23 mouse cellular contexts compared by ENCODE assay signal in genomic region chr3:108067370-108067934, GRCm38 (mm10). TPM values are rescaled to one million over a fixed set of nuclear protein-coding genes. Genes with fewer than 3 reads are reported as not detected.
A peak's percentile ranks its signal among the peaks of the same experiment; 100 is the strongest.
DNase-seq lines count a peak whose midpoint lies in the region; ATAC-seq and TF ChIP-seq lines count a peak whose summit lies in the region.
"Had no signal": no experiment of that assay in that cellular context is flagged by ENCODE, and none has a peak within 500 bp of the region (broad histone marks: within the 10 kb centered on the region; RNA-seq: fewer than 3 reads in every experiment).

No protein-coding gene starts in this region.

- no peak for TF ChIP-seq CTCF in intestine, postnatal 0 days (IDR thresholded peaks at IDR 0.05; ENCODE audit: low read depth)
- no peak for TF ChIP-seq CTCF in small intestine, adult 2 months (IDR thresholded peaks at IDR 0.05; ENCODE audit: extremely low read depth, insufficient read length, insufficient replicate concordance, low read depth, low read length)

- H3K36me3 ChIP-seq in intestine, postnatal 0 days (ENCODE audit: control insufficient read depth, insufficient read depth): no peaks in the 10 kb centered on the region
- no peaks in the 10 kb centered on the region; the same call in 1 of the 2 replicates for H3K36me3 ChIP-seq in small intestine, adult 2 months (ENCODE audit: control insufficient read depth, insufficient read depth, low read length)
- H3K36me3 ChIP-seq: lung, embryonic 15.5 days; midbrain, embryonic 10.5 days; neural tube, embryonic 12.5 days had no signal

- H3K27ac ChIP-seq in intestine, postnatal 0 days (ENCODE audit: low read depth, low read length): 0 out of 2 replicates have a peak overlapping the region, but pooled peaks have one; percentile 28
- peak overlapping the region; percentile 89 for H3K27ac ChIP-seq in small intestine, adult 2 months (ENCODE audit: insufficient read depth, low read depth, low read length)
- H3K27ac ChIP-seq: gastrocnemius, adult 2 months; hindbrain, embryonic 14.5 days; limb, embryonic 12.5 days; lung, embryonic 15.5 days; midbrain, embryonic 10.5 days; neural tube, embryonic 12.5 days had no signal

- H3K9ac ChIP-seq in intestine, postnatal 0 days (ENCODE audit: low read depth, low read length): no peak overlapping the region
- H3K9ac ChIP-seq: hindbrain, embryonic 14.5 days; limb, embryonic 12.5 days; lung, embryonic 15.5 days; neural tube, embryonic 12.5 days had no signal

- no peaks in the 10 kb centered on the region for H3K9me3 ChIP-seq in intestine, postnatal 0 days (ENCODE audit: control insufficient read depth)
- H3K9me3 ChIP-seq: limb, embryonic 12.5 days; lung, embryonic 15.5 days; midbrain, embryonic 10.5 days; neural tube, embryonic 12.5 days had no signal

- no peaks in the 10 kb centered on the region for H3K4me1 ChIP-seq in intestine, postnatal 0 days (replicated peaks; ENCODE audit: control insufficient read depth, insufficient read depth, low read length)
- peaks cover 25% of the 10 kb centered on the region for H3K4me1 ChIP-seq in small intestine, adult 2 months (ENCODE audit: control insufficient read depth, insufficient read depth, insufficient read length, low read length)
- H3K4me1 ChIP-seq: lung, embryonic 15.5 days; midbrain, embryonic 10.5 days; neural tube, embryonic 12.5 days had no signal

- no peak overlapping the region for H3K4me3 ChIP-seq in intestine, postnatal 0 days (ENCODE audit: low read depth, low read length)
- H3K4me3 ChIP-seq in small intestine, adult 2 months (ENCODE audit: low read depth, low read length): no peak overlapping the region
- H3K4me3 ChIP-seq: gastrocnemius, adult 2 months; limb, embryonic 12.5 days; lung, embryonic 15.5 days; midbrain, embryonic 10.5 days; neural tube, embryonic 12.5 days had no signal

- peak; percentile 50 for ATAC-seq in intestine, postnatal 0 days
- ATAC-seq in megakaryocyte-erythroid progenitor cell, adult 5-6 weeks (replicated peaks; ENCODE audit: low FRiP score, low TSS enrichment, poor library complexity, severe bottlenecking): no peak
- ATAC-seq: activated CD4-positive, CD25-positive, alpha-beta regulatory T cell, adult 4 months; Patski had no signal

- H3K4me2 ChIP-seq in intestine, postnatal 0 days (replicated peaks; ENCODE audit: low read depth): no peak overlapping the region
- H3K4me2 ChIP-seq: heart, embryonic 11.5 days; hindbrain, embryonic 14.5 days; limb, embryonic 12.5 days; lung, embryonic 15.5 days; neural tube, embryonic 12.5 days had no signal

- peak; percentile 60 to 86 for DNase-seq in kidney, adult 8-10 months
- DNase-seq in kidney, postnatal 25 days: peak; percentile 53 to 78
- no peak for DNase-seq in adrenal gland, adult 8-10 months
- DNase-seq in T-cell, adult 2 months (ENCODE audit: low spot score): no peak
- DNase-seq: adrenal gland, postnatal 36 days; cerebellum, adult 18-20 months; cerebellum, postnatal 36 days; gastrocnemius, adult 2 months; heart, postnatal 14 days; right cerebral cortex, adult 18-20 months; thymus, postnatal 36 days had no signal

- H3K27me3 ChIP-seq in intestine, postnatal 0 days (replicated peaks; ENCODE audit: control insufficient read depth, insufficient read depth, low read length): no peaks in the 10 kb centered on the region
- no peaks in the 10 kb centered on the region for H3K27me3 ChIP-seq in small intestine, adult 2 months (ENCODE audit: control insufficient read depth, insufficient read depth, low read length)
- H3K27me3 ChIP-seq: limb, embryonic 12.5 days; lung, embryonic 15.5 days; Patski had no signal

- WGBS in intestine, postnatal 0 days: 40% methylated on average over 6 of the region's 6 CpGs
- WGBS in small intestine, adult 2 months: 21% methylated on average over 6 of the region's 6 CpGs

- no peak for TF ChIP-seq POLR2A in small intestine, adult 2 months (IDR thresholded peaks at IDR 0.05; ENCODE audit: low read depth, low read length)

RNA-seq across cellular contexts. Expression of gene Ampd2, which starts 19.0 kb away (rescaled TPM):
- 17.6 and 18.2 TPM in 2 replicates for polyA plus RNA-seq in intestine, postnatal 0 days (2015; fragmentation: Nextera tagmentation; extraction: Ambion mirVana)
- 88.8 and 107 TPM in 2 replicates for polyA plus RNA-seq in small intestine, adult 2 months (2012; rRNA removed)
- 100 to 1,000 TPM; 152 to 212 (median 184) TPM for total RNA-seq in adrenal gland, adult 8-10 months (2022)
- 56.9 and 63.8 TPM in 2 replicates for total RNA-seq in megakaryocyte-erythroid progenitor cell, adult 5-6 weeks (2014; fragmentation: Nextera tagmentation)
- 23.8 and 41.6 TPM in 2 replicates for total RNA-seq in megakaryocyte-erythroid progenitor cell, adult 5-6 weeks (2017)

RNA-seq across cellular contexts. Expression of gene Gstm4, which starts 22.8 kb away (rescaled TPM):
- 28.4 and 30.5 TPM in 2 replicates for polyA plus RNA-seq in intestine, postnatal 0 days (2015; fragmentation: Nextera tagmentation; extraction: Ambion mirVana)
- polyA plus RNA-seq in small intestine, adult 2 months (2012; rRNA removed): 5.6 and 16.1 TPM in 2 replicates
- 10 to 100 TPM; 15.3 to 20.7 (median 19.6) TPM for total RNA-seq in adrenal gland, adult 8-10 months (2022)
- total RNA-seq in megakaryocyte-erythroid progenitor cell, adult 5-6 weeks (2014; fragmentation: Nextera tagmentation): 2.8 and 3.6 TPM in 2 replicates
- total RNA-seq in megakaryocyte-erythroid progenitor cell, adult 5-6 weeks (2017): 1.7 and 2.9 TPM in 2 replicates

RNA-seq across cellular contexts. Expression of gene Gnat2, which starts 25.1 kb away (rescaled TPM):
- polyA plus RNA-seq in intestine, postnatal 0 days (2015; fragmentation: Nextera tagmentation; extraction: Ambion mirVana): 0.43 and 0.80 TPM in 2 replicates
- polyA plus RNA-seq in small intestine, adult 2 months (2012; rRNA removed): 0.86 and 0.91 TPM in 2 replicates
- total RNA-seq in adrenal gland, adult 8-10 months (2022): 10 to 100 TPM; 14.7 to 22.5 (median 17.6) TPM
- 0.64 TPM in 1 of 2 replicates, not detected in the other for total RNA-seq in megakaryocyte-erythroid progenitor cell, adult 5-6 weeks (2014; fragmentation: Nextera tagmentation)
- total RNA-seq in megakaryocyte-erythroid progenitor cell, adult 5-6 weeks (2017): 1.7 TPM in 1 of 2 replicates, not detected in the other
- total RNA-seq: layer of hippocampus, postnatal 10 days had no signal
- polyA plus RNA-seq: activated CD4-positive, CD25-positive, alpha-beta regulatory T cell, adult 4 months had no signal

RNA-seq across cellular contexts. Expression of gene Gstm1, which starts 49.7 kb away (rescaled TPM):
- 92.7 and 96.3 TPM in 2 replicates for polyA plus RNA-seq in intestine, postnatal 0 days (2015; fragmentation: Nextera tagmentation; extraction: Ambion mirVana)
- 243 and 695 TPM in 2 replicates for polyA plus RNA-seq in small intestine, adult 2 months (2012; rRNA removed)
- 100 to 1,000 TPM; 335 to 553 (median 456) TPM for total RNA-seq in adrenal gland, adult 8-10 months (2022)
- 9.1 and 18.8 TPM in 2 replicates for total RNA-seq in megakaryocyte-erythroid progenitor cell, adult 5-6 weeks (2014; fragmentation: Nextera tagmentation)
- total RNA-seq in megakaryocyte-erythroid progenitor cell, adult 5-6 weeks (2017): 8.4 and 14.7 TPM in 2 replicates

Comparison
In these comparisons a context has a peak if more than half of its experiments do, and no peak if none do; other contexts are left out.
1. DNase-seq: peak in kidney, adult 8-10 months (2 of 2) and kidney, postnatal 25 days (2 of 2); none in adrenal gland, adult 8-10 months (single experiment) and T-cell, adult 2 months (single experiment).
2. RNA of gene Gnat2, which starts 25.1 kb away (total RNA-seq): 14.7 to 22.5 TPM in adrenal gland, adult 8-10 months; 0.64 to 1.7 TPM in megakaryocyte-erythroid progenitor cell, adult 5-6 weeks; every median in the first group is over 4 times any median in the second.